Mouse (Mus musculus): ENCODE measurements at regions not wholly inside any gene's neighbourhood (a gene's known extent, or its start where the extent isn't known, plus 50 kb on each side); places are given as distances from the start of the nearest gene placed in this dataset.

- Histone ChIP-seq H3K9ac (ENCODE audit: low read length) (no peak overlapping the region), H3K36me3 (ENCODE audit: control insufficient read depth, insufficient read depth, low read length) (no peaks in the 10 kb centered on the region), H3K4me3 (ENCODE audit: low read depth, low read length) (no peak overlapping the region), H3K4me1 (replicated peaks; ENCODE audit: control insufficient read depth, insufficient read depth, low read length) (no peaks in the 10 kb centered on the region), H3K9me3 (ENCODE audit: control insufficient read depth, low read length) (no peaks in the 10 kb centered on the region), H3K27ac (ENCODE audit: low read depth) (no peak overlapping the region), H3K27me3 (replicated peaks; ENCODE audit: control insufficient read depth, insufficient read depth, low read length) (no peaks in the 10 kb centered on the region), H3K4me2 (ENCODE audit: low read length) (no peak overlapping the region)
- 86% methylated on average over 4 of the region's 4 CpGs for WGBS
- DNase-seq (ENCODE audit: low spot score) (no peak), ATAC-seq (replicated peaks; ENCODE audit: low FRiP score, low TSS enrichment, low read depth) (no peak)
Observed at GRCm38 (mm10) chr12:94229894-94230293, 1462.1 kb upstream of the Flrt2 start.

GRCm38 (mm10) chr12:94245366-94245765 is 1446.7 kb upstream of the Flrt2 start:
- Histone ChIP-seq H3K4me2 (ENCODE audit: low read length) (no peak overlapping the region), H3K36me3 (ENCODE audit: control insufficient read depth, insufficient read depth, low read length) (no peaks in the 10 kb centered on the region), H3K9me3 (ENCODE audit: control insufficient read depth, low read length) (no peaks in the 10 kb centered on the region), H3K9ac (ENCODE audit: low read length) (no peak overlapping the region), H3K27ac (ENCODE audit: low read depth) (no peak overlapping the region), H3K4me3 (ENCODE audit: low read depth, low read length) (no peak overlapping the region), H3K4me1 (replicated peaks; ENCODE audit: control insufficient read depth, insufficient read depth, low read length) (no peaks in the 10 kb centered on the region), H3K27me3 (replicated peaks; ENCODE audit: control insufficient read depth, insufficient read depth, low read length) (no peaks in the 10 kb centered on the region)
- ATAC-seq (replicated peaks; ENCODE audit: low FRiP score, low TSS enrichment, low read depth) (no peak), DNase-seq (ENCODE audit: low spot score) (no peak)
- WGBS = 52% methylated on average over 2 of the region's 2 CpGs

- Histone ChIP-seq H3K36me3 (ENCODE audit: control insufficient read depth, insufficient read depth, low read length) (no peaks in the 10 kb centered on the region), H3K27me3 (replicated peaks; ENCODE audit: control insufficient read depth, insufficient read depth, low read length) (no peaks in the 10 kb centered on the region), H3K9me3 (ENCODE audit: control insufficient read depth, low read length) (no peaks in the 10 kb centered on the region), H3K27ac (ENCODE audit: low read depth) (no peak overlapping the region), H3K4me2 (ENCODE audit: low read length) (no peak overlapping the region), H3K4me1 (replicated peaks; ENCODE audit: control insufficient read depth, insufficient read depth, low read length) (no peaks in the 10 kb centered on the region), H3K4me3 (ENCODE audit: low read depth, low read length) (no peak overlapping the region), H3K9ac (ENCODE audit: low read length) (no peak overlapping the region)
- DNase-seq (ENCODE audit: low spot score) = no peak
- no peak for ATAC-seq (replicated peaks; ENCODE audit: low FRiP score, low TSS enrichment, low read depth)
Observed at GRCm38 (mm10) chr12:94247362-94247761, 1444.7 kb upstream of the Flrt2 start.

GRCm38 (mm10) chr12:94252957-94253633 is 1438.9 kb upstream of the Flrt2 start:
- no peak overlapping the region for H3K9ac ChIP-seq (ENCODE audit: low read length)
- H3K27me3 ChIP-seq (replicated peaks; ENCODE audit: control insufficient read depth, insufficient read depth, low read length) = no peaks in the 10 kb centered on the region
- DNase-seq (ENCODE audit: low spot score) (no peak), ATAC-seq (replicated peaks; ENCODE audit: low FRiP score, low TSS enrichment, low read depth) (no peak)
- H3K4me3 ChIP-seq (ENCODE audit: low read depth, low read length) = no peak overlapping the region
- H3K36me3 ChIP-seq (ENCODE audit: control insufficient read depth, insufficient read depth, low read length) = no peaks in the 10 kb centered on the region
- H3K4me2 ChIP-seq (ENCODE audit: low read length) = no peak overlapping the region
- no peaks in the 10 kb centered on the region for H3K9me3 ChIP-seq (ENCODE audit: control insufficient read depth, low read length)
- no peaks in the 10 kb centered on the region for H3K4me1 ChIP-seq (replicated peaks; ENCODE audit: control insufficient read depth, insufficient read depth, low read length)
- 43% methylated on average over 8 of the region's 8 CpGs for WGBS
- H3K27ac ChIP-seq (ENCODE audit: low read depth) = no peak overlapping the region

DNA sequence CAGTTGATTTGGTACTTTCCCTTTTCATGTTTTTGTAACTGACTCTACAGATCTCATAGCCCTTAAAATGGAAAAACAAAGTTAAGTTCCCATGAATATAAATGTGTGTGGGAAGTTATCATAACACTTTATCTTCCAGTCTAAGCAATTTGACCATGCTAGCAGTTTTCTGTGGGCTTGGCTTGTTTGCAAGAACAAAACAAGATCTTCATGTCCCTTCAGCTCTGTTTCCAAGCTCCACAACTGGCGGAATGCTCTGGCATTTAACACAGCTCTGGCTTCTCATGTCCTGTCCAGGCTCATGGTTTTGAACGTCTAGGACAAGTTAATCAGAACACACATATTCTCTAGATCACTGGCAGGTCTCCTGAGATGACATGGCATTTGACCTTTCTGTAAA is 1411.1 kb upstream of the Flrt2 start:
- ATAC-seq (replicated peaks; ENCODE audit: low FRiP score, low TSS enrichment, low read depth) = no peak
- H3K4me3 ChIP-seq (ENCODE audit: low read depth, low read length) = no peak overlapping the region
- no peaks in the 10 kb centered on the region for H3K4me1 ChIP-seq (replicated peaks; ENCODE audit: control insufficient read depth, insufficient read depth, low read length)
- H3K27me3 ChIP-seq (replicated peaks; ENCODE audit: control insufficient read depth, insufficient read depth, low read length) = no peaks in the 10 kb centered on the region
- H3K36me3 ChIP-seq (ENCODE audit: control insufficient read depth, insufficient read depth, low read length) = no peaks in the 10 kb centered on the region
- H3K9me3 ChIP-seq (ENCODE audit: control insufficient read depth, low read length) = no peaks in the 10 kb centered on the region
- 76% methylated on average over 2 of the region's 2 CpGs for WGBS
- no peak overlapping the region for H3K9ac ChIP-seq (ENCODE audit: low read length)
- no peak overlapping the region for H3K4me2 ChIP-seq (ENCODE audit: low read length)
- DNase-seq (ENCODE audit: low spot score) = no peak
- H3K27ac ChIP-seq (ENCODE audit: low read depth) = no peak overlapping the region

DNA sequence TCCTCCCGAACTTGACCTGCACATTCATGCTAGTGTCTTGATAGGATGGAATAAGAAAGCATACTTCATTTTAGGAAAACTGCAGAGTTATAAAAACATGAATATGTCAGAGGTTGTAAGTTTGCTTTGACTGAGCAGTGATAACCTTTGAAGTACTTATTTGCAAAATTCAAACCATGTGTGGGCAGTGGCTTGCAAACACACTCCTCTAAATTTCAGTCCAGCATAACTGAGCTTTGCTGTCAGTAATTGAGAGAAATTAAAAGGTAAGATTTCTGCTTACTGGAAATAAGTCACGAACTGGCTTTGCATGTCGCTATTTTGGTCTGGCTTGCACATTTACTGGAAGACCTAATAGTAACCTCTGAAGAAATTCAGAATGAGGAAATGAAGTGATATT is 1409.1 kb upstream of the Flrt2 start:
- no peak for DNase-seq (ENCODE audit: low spot score)
- Histone ChIP-seq H3K9ac (ENCODE audit: low read length) (no peak overlapping the region), H3K27ac (ENCODE audit: low read depth) (no peak overlapping the region), H3K9me3 (ENCODE audit: control insufficient read depth, low read length) (no peaks in the 10 kb centered on the region), H3K4me3 (ENCODE audit: low read depth, low read length) (no peak overlapping the region), H3K4me1 (replicated peaks; ENCODE audit: control insufficient read depth, insufficient read depth, low read length) (no peaks in the 10 kb centered on the region), H3K36me3 (ENCODE audit: control insufficient read depth, insufficient read depth, low read length) (no peaks in the 10 kb centered on the region), H3K4me2 (ENCODE audit: low read length) (no peak overlapping the region), H3K27me3 (replicated peaks; ENCODE audit: control insufficient read depth, insufficient read depth, low read length) (no peaks in the 10 kb centered on the region)
- WGBS = 85% methylated on average over 3 of the region's 3 CpGs
- ATAC-seq (replicated peaks; ENCODE audit: low FRiP score, low TSS enrichment, low read depth) = no peak

DNA sequence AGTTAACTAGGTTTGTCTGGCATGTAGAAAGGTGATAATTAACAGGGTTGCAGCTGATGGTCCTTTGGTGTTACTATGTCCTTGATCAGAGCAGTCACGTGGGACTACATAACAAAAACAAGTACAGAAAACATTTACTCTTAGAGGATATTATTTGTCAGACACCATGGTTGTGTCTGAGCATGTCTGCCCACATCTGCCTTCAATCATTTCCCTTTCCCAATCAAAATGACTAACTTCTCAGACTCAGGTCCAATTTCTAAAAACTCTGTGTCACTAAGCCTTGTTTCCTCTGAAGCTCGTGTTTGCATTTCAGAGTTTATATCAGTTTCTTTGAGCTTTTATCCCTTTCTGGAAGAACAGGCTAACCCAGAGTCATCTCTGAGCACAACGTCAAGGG is 1408.5 kb upstream of the Flrt2 start:
- Histone ChIP-seq H3K27ac (ENCODE audit: low read depth) (no peak overlapping the region), H3K4me3 (ENCODE audit: low read depth, low read length) (no peak overlapping the region), H3K27me3 (replicated peaks; ENCODE audit: control insufficient read depth, insufficient read depth, low read length) (no peaks in the 10 kb centered on the region), H3K4me2 (ENCODE audit: low read length) (no peak overlapping the region), H3K9ac (ENCODE audit: low read length) (no peak overlapping the region), H3K36me3 (ENCODE audit: control insufficient read depth, insufficient read depth, low read length) (no peaks in the 10 kb centered on the region), H3K9me3 (ENCODE audit: control insufficient read depth, low read length) (no peaks in the 10 kb centered on the region), H3K4me1 (replicated peaks; ENCODE audit: control insufficient read depth, insufficient read depth, low read length) (no peaks in the 10 kb centered on the region)
- 68% methylated on average over 3 of the region's 3 CpGs for WGBS
- ATAC-seq (replicated peaks; ENCODE audit: low FRiP score, low TSS enrichment, low read depth) = no peak
- no peak for DNase-seq (ENCODE audit: low spot score)

- H3K9me3 ChIP-seq (ENCODE audit: control insufficient read depth, low read length) = no peaks in the 10 kb centered on the region
- 75% methylated on average over 5 of the region's 5 CpGs for WGBS
- no peaks in the 10 kb centered on the region for H3K4me1 ChIP-seq (replicated peaks; ENCODE audit: control insufficient read depth, insufficient read depth, low read length)
- no peaks in the 10 kb centered on the region for H3K27me3 ChIP-seq (replicated peaks; ENCODE audit: control insufficient read depth, insufficient read depth, low read length)
- no peak overlapping the region for H3K4me2 ChIP-seq (ENCODE audit: low read length)
- H3K4me3 ChIP-seq (ENCODE audit: low read depth, low read length) = no peak overlapping the region
- H3K9ac ChIP-seq (ENCODE audit: low read length) = no peak overlapping the region
- DNase-seq (ENCODE audit: low spot score) (no peak), ATAC-seq (replicated peaks; ENCODE audit: low FRiP score, low TSS enrichment, low read depth) (no peak)
- H3K27ac ChIP-seq (ENCODE audit: low read depth) = no peak overlapping the region
- H3K36me3 ChIP-seq (ENCODE audit: control insufficient read depth, insufficient read depth, low read length) = no peaks in the 10 kb centered on the region
Observed at GRCm38 (mm10) chr12:94297864-94298263, 1394.2 kb upstream of the Flrt2 start.

- H3K9me3 ChIP-seq (ENCODE audit: control insufficient read depth, low read length) = no peaks in the 10 kb centered on the region
- no peaks in the 10 kb centered on the region for H3K27me3 ChIP-seq (replicated peaks; ENCODE audit: control insufficient read depth, insufficient read depth, low read length)
- no peaks in the 10 kb centered on the region for H3K36me3 ChIP-seq (ENCODE audit: control insufficient read depth, insufficient read depth, low read length)
- H3K27ac ChIP-seq (ENCODE audit: low read depth) = no peak overlapping the region
- ATAC-seq (replicated peaks; ENCODE audit: low FRiP score, low TSS enrichment, low read depth) = no peak
- no peak overlapping the region for H3K9ac ChIP-seq (ENCODE audit: low read length)
- no peak overlapping the region for H3K4me2 ChIP-seq (ENCODE audit: low read length)
- no peak for DNase-seq (ENCODE audit: low spot score)
- no peaks in the 10 kb centered on the region for H3K4me1 ChIP-seq (replicated peaks; ENCODE audit: control insufficient read depth, insufficient read depth, low read length)
- H3K4me3 ChIP-seq (ENCODE audit: low read depth, low read length) = no peak overlapping the region
- 31% methylated on average over 5 of the region's 5 CpGs for WGBS
Observed at GRCm38 (mm10) chr12:94332351-94332750, 1359.7 kb upstream of the Flrt2 start.
